Mouse (Mus musculus): Measurements from ENCODE around the gene Ralgapa2. TPM values are rescaled to one million over a fixed set of nuclear protein-coding genes. Genes with fewer than 3 reads are reported as not detected.

Ralgapa2 gene
- polyA plus RNA-seq, 1 experiment from 2014 or later: 11.8 TPM

- no peaks in the 10 kb centered on the region for H3K27me3 ChIP-seq (ENCODE audit: control insufficient read depth, insufficient read depth, low read length)
- no peak overlapping the region for H3K27ac ChIP-seq (ENCODE audit: low read depth, low read length)
- no peak overlapping the region for H3K4me3 ChIP-seq (ENCODE audit: low read depth, low read length)
- peaks cover 4% of the 10 kb centered on the region; the same call in 1 of the 2 replicates for H3K9me3 ChIP-seq (ENCODE audit: control insufficient read depth, low read length)
- H3K36me3 ChIP-seq (ENCODE audit: control insufficient read depth, insufficient read depth, low read length): no peaks in the 10 kb centered on the region
- no peak overlapping the region for H3K4me2 ChIP-seq (ENCODE audit: low read depth, low read length, severe bottlenecking)
- H3K4me1 ChIP-seq (replicated peaks; ENCODE audit: control insufficient read depth, insufficient read depth, low read length): peaks cover 3% of the 10 kb centered on the region; the same call in 1 of the 2 replicates
- DNase-seq (ENCODE audit: low spot score): no peak
- H3K9ac ChIP-seq (ENCODE audit: low read length): no peak overlapping the region
- WGBS: 81% methylated on average over 1 of the region's 1 CpGs
- no peak for ATAC-seq (replicated peaks; ENCODE audit: low FRiP score)
Observed at GRCm38 (mm10) chr2:146544155-146544814, 32.1 kb upstream of the Ralgapa2 start.

- Histone ChIP-seq H3K4me3 (ENCODE audit: low read depth, low read length) (no peak overlapping the region), H3K4me1 (replicated peaks; ENCODE audit: control insufficient read depth, insufficient read depth, low read length) (no peaks in the 10 kb centered on the region), H3K9ac (ENCODE audit: low read length) (no peak overlapping the region), H3K4me2 (ENCODE audit: low read depth, low read length, severe bottlenecking) (no peak overlapping the region), H3K27ac (ENCODE audit: low read depth, low read length) (no peak overlapping the region), H3K36me3 (ENCODE audit: control insufficient read depth, insufficient read depth, low read length) (no peaks in the 10 kb centered on the region), H3K27me3 (ENCODE audit: control insufficient read depth, insufficient read depth, low read length) (no peaks in the 10 kb centered on the region), H3K9me3 (ENCODE audit: control insufficient read depth, low read length) (no peaks in the 10 kb centered on the region)
- WGBS: 78% methylated on average over 8 of the region's 8 CpGs
- ATAC-seq (replicated peaks; ENCODE audit: low FRiP score) (no peak), DNase-seq (ENCODE audit: low spot score) (no peak)
Observed at GRCm38 (mm10) chr2:146533118-146533949, 21.2 kb upstream of the Ralgapa2 start.

- ATAC-seq (replicated peaks; ENCODE audit: low FRiP score): no peak
- WGBS: 88% methylated on average over 3 of the region's 3 CpGs
- Histone ChIP-seq H3K27me3 (ENCODE audit: control insufficient read depth, insufficient read depth, low read length) (no peaks in the 10 kb centered on the region), H3K36me3 (ENCODE audit: control insufficient read depth, insufficient read depth, low read length) (no peaks in the 10 kb centered on the region), H3K9ac (ENCODE audit: low read length) (no peak overlapping the region), H3K27ac (ENCODE audit: low read depth, low read length) (no peak overlapping the region), H3K4me3 (ENCODE audit: low read depth, low read length) (no peak overlapping the region), H3K4me2 (ENCODE audit: low read depth, low read length, severe bottlenecking) (no peak overlapping the region), H3K9me3 (ENCODE audit: control insufficient read depth, low read length) (no peaks in the 10 kb centered on the region), H3K4me1 (replicated peaks; ENCODE audit: control insufficient read depth, insufficient read depth, low read length) (no peaks in the 10 kb centered on the region)
- DNase-seq (ENCODE audit: low spot score): no peak
Observed at GRCm38 (mm10) chr2:146532493-146532892, 20.3 kb upstream of the Ralgapa2 start.

- no peaks in the 10 kb centered on the region for H3K4me1 ChIP-seq (replicated peaks; ENCODE audit: control insufficient read depth, insufficient read depth, low read length)
- H3K4me3 ChIP-seq (ENCODE audit: low read depth, low read length): no peak overlapping the region
- H3K9me3 ChIP-seq (ENCODE audit: control insufficient read depth, low read length): no peaks in the 10 kb centered on the region
- H3K27ac ChIP-seq (ENCODE audit: low read depth, low read length): no peak overlapping the region
- H3K27me3 ChIP-seq (ENCODE audit: control insufficient read depth, insufficient read depth, low read length): no peaks in the 10 kb centered on the region
- DNase-seq (ENCODE audit: low spot score) (no peak), ATAC-seq (replicated peaks; ENCODE audit: low FRiP score) (no peak)
- no peaks in the 10 kb centered on the region for H3K36me3 ChIP-seq (ENCODE audit: control insufficient read depth, insufficient read depth, low read length)
- no peak overlapping the region for H3K4me2 ChIP-seq (ENCODE audit: low read depth, low read length, severe bottlenecking)
- WGBS: 74% methylated on average over 2 of the region's 2 CpGs
- no peak overlapping the region for H3K9ac ChIP-seq (ENCODE audit: low read length)
Observed at GRCm38 (mm10) chr2:146525483-146525882, 13.3 kb upstream of the Ralgapa2 start.

- Histone ChIP-seq H3K9ac (ENCODE audit: low read length) (no peak overlapping the region), H3K4me1 (replicated peaks; ENCODE audit: control insufficient read depth, insufficient read depth, low read length) (no peaks in the 10 kb centered on the region), H3K27me3 (ENCODE audit: control insufficient read depth, insufficient read depth, low read length) (no peaks in the 10 kb centered on the region), H3K27ac (ENCODE audit: low read depth, low read length) (no peak overlapping the region), H3K36me3 (ENCODE audit: control insufficient read depth, insufficient read depth, low read length) (no peaks in the 10 kb centered on the region), H3K4me3 (ENCODE audit: low read depth, low read length) (no peak overlapping the region), H3K4me2 (ENCODE audit: low read depth, low read length, severe bottlenecking) (no peak overlapping the region), H3K9me3 (ENCODE audit: control insufficient read depth, low read length) (no peaks in the 10 kb centered on the region)
- DNase-seq (ENCODE audit: low spot score) (no peak), ATAC-seq (replicated peaks; ENCODE audit: low FRiP score) (no peak)
- 91% methylated on average over 4 of the region's 4 CpGs for WGBS
Observed at GRCm38 (mm10) chr2:146524685-146525415, 12.7 kb upstream of the Ralgapa2 start.

- no peak overlapping the region for H3K9ac ChIP-seq (ENCODE audit: low read length)
- no peak overlapping the region for H3K27ac ChIP-seq (ENCODE audit: low read depth, low read length)
- no peak overlapping the region for H3K4me3 ChIP-seq (ENCODE audit: low read depth, low read length)
- H3K36me3 ChIP-seq (ENCODE audit: control insufficient read depth, insufficient read depth, low read length): no peaks in the 10 kb centered on the region
- no peak overlapping the region for H3K4me2 ChIP-seq (ENCODE audit: low read depth, low read length, severe bottlenecking)
- no peak for ATAC-seq (replicated peaks; ENCODE audit: low FRiP score)
- no peaks in the 10 kb centered on the region for H3K4me1 ChIP-seq (replicated peaks; ENCODE audit: control insufficient read depth, insufficient read depth, low read length)
- H3K9me3 ChIP-seq (ENCODE audit: control insufficient read depth, low read length): no peaks in the 10 kb centered on the region
- no peaks in the 10 kb centered on the region for H3K27me3 ChIP-seq (ENCODE audit: control insufficient read depth, insufficient read depth, low read length)
- 90% methylated on average over 2 of the region's 2 CpGs for WGBS
- DNase-seq (ENCODE audit: low spot score): no peak
Observed at GRCm38 (mm10) chr2:146516894-146517293, 4.8 kb upstream of the Ralgapa2 start.

- ATAC-seq (replicated peaks; ENCODE audit: low FRiP score): no peak
- no peaks in the 10 kb centered on the region for H3K9me3 ChIP-seq (ENCODE audit: control insufficient read depth, low read length)
- no peak for DNase-seq (ENCODE audit: low spot score)
Observed at GRCm38 (mm10) chr2:146515081-146515480, 2.9 kb upstream of the Ralgapa2 start.

GRCm38 (mm10) chr2:146512581-146512920 is 407 bp upstream of the Ralgapa2 start:
- no peak for DNase-seq (ENCODE audit: low spot score)
- WGBS: 79% methylated on average over 2 of the region's 2 CpGs

More at GRCm38 (mm10) chr2:146515081-146515480, 2.9 kb upstream of the Ralgapa2 start:
- H3K27ac ChIP-seq (ENCODE audit: low read depth, low read length): no peak overlapping the region
- 78% methylated on average over 2 of the region's 2 CpGs for WGBS
- no peaks in the 10 kb centered on the region for H3K4me1 ChIP-seq (replicated peaks; ENCODE audit: control insufficient read depth, insufficient read depth, low read length)
- no peak overlapping the region for H3K9ac ChIP-seq (ENCODE audit: low read length)
- no peaks in the 10 kb centered on the region for H3K27me3 ChIP-seq (ENCODE audit: control insufficient read depth, insufficient read depth, low read length)
- no peak overlapping the region for H3K4me3 ChIP-seq (ENCODE audit: low read depth, low read length)
- no peaks in the 10 kb centered on the region for H3K36me3 ChIP-seq (ENCODE audit: control insufficient read depth, insufficient read depth, low read length)
- H3K4me2 ChIP-seq (ENCODE audit: low read depth, low read length, severe bottlenecking): no peak overlapping the region

More at GRCm38 (mm10) chr2:146512581-146512920, 407 bp upstream of the Ralgapa2 start:
- peak overlapping the region; percentile 18; the same call in 1 of the 2 replicates for H3K9ac ChIP-seq (ENCODE audit: low read length)
- H3K9me3 ChIP-seq (ENCODE audit: control insufficient read depth, low read length): no peaks in the 10 kb centered on the region
- H3K27ac ChIP-seq (ENCODE audit: low read depth, low read length): no peak overlapping the region
- no peak overlapping the region; the same call in 1 of the 2 replicates for H3K4me2 ChIP-seq (ENCODE audit: low read depth, low read length, severe bottlenecking)
- ATAC-seq (replicated peaks; ENCODE audit: low FRiP score): peak; percentile 7
- no peaks in the 10 kb centered on the region for H3K4me1 ChIP-seq (replicated peaks; ENCODE audit: control insufficient read depth, insufficient read depth, low read length)
- H3K36me3 ChIP-seq (ENCODE audit: control insufficient read depth, insufficient read depth, low read length): no peaks in the 10 kb centered on the region
- H3K27me3 ChIP-seq (ENCODE audit: control insufficient read depth, insufficient read depth, low read length): no peaks in the 10 kb centered on the region
- no peak overlapping the region for H3K4me3 ChIP-seq (ENCODE audit: low read depth, low read length)
